Mouse (Mus musculus) megakaryocyte, embryonic 14.5 days (primary cell): Measurements from ENCODE around the gene Sox5.

Source experiments
- FLI1 ChIP-seq: IDR thresholded peaks from 2 replicates; pipeline ENCODE4 v1.6.1; 2012; ENCODE audit warnings: low read length, inconsistent platforms, mixed read lengths
- GATA1 ChIP-seq: IDR thresholded peaks from 3 replicates; pipeline ENCODE4 v1.6.1; 2012; ENCODE audit warnings: mixed read lengths, low read length, inconsistent platforms, borderline replicate concordance

DNA sequence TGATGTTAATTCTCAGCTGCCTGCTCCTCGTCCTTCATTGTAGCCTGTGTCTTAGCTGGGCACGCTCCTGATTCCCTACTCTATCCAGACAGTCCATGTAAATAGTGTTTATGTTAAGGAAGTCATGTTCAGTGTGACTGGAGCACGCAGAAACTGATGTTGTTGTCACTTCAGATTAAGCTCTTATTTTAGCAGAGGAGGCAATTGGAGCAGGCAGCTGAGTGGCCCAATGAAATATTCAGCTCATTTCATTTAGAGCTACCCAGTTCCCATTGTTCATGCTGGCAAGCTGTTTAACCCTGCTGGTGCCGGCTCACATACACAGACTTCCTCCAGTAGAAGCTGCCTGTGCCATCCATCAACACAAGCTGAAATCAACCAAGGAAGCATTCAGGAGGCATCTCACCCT is 170.4 kb downstream of the Sox5 start:
- TF ChIP-seq GATA1 (no peak), FLI1 (no peak)
